Mouse (Mus musculus): ENCODE measurements around the gene Camk1. TPM values are rescaled to one million over a fixed set of nuclear protein-coding genes. Genes with fewer than 3 reads are reported as not detected.

The Camk1 gene
- polyA plus RNA-seq (2012; rRNA removed), result 64.1 and 80.0 TPM in 2 replicates

DNA sequence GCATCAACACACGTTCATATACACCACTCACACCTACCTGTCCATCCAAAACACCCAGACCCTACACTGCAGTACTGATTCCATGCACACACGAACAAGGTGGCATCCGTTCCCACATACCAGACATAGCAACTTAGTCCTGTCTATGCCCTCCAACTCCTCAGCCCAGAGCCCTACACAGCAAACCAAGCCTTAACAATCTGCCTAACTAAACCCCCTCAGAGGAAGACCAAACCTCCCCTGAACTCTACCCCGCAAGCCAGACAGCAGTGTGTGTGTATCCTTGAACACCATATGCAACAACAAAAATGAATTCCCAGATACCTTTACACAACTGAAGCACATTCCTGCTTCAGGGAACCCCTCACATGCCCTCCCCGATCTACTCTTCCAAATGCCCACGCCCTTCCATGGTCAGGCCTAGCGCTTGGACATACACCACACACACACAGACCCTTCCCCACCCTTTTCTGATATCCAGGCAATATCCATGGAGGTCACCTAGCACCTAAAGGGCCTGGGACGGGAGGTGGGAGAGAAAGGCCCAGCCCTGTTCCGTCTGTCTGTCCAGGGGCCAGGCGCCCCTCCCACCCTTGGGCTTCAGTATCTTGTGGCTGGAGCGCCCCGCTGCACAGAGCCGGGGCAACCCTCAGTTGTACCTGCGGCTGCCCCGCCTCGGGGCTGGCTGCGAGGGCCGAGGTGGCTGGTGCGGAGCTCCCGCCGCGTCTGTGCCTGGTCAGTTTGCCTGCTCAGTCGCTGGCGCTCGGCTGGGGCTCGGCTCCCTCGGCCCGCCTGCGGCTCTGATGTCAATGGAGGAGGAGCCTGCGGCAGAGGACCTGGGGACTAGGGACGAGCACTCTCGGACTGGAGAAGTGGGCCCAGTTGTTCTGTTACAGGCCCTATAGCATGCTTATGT is at the start of gene Camk1:
Camk1 (minus strand) TSS at position 808 of the 916 bp plus-strand sequence.
- DNase-seq (ENCODE audit: low read depth), result no peak

DNA sequence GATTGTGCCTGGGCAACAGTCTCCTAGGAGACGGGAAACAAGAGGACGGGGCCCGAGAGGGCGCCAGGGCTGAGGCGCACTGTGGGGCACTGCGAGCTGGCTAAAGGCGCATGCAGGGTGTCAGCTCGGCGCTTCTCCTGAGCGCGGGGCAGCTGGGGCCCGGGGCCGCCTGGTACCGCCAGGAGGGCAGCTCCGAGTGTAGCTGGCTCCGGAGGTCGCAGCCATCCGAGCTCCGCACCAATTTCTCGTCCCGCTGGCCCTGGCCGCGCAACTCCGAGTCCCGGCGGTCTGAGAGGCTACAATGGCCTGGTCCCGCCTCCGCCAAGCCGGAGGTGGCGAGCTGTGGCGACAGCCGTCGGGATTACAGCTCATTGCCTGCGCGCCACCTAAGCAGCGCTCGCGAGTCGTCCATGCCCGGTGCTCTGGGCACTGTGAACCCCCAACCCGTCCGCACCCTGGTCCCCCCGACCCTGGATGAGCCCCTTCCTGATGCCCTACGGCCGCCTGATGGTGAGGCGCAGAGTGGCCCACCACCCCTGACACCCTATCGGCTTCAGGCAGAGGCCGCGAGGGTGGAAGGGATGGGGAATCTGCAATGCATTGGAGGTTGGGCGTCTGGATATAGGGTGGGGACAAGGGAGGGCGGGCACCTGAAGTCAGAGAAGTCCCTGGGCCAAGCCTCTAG is 48.7 kb upstream of the Camk1 start:
- no peak for DNase-seq (ENCODE audit: low read depth)

DNA sequence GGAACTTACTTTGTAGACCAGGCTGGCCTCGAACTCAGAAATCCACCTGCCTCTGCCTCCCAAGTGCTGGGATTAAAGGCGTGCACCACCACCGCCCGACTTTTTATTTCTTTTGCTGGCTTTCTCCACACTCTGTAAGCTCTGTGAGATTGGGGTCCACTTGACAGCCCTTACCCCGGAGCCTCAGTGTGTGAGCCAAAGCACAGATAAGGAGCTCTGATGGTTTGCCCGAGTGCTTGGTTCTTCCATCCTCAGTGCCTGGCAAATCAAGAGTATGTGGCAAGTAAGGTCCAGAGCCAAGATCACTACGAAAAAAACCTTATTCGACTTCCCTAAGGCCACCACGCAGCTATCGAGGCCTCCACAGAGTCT is 48.2 kb upstream of the Camk1 start:
- no peak for DNase-seq (ENCODE audit: low read depth)

DNA sequence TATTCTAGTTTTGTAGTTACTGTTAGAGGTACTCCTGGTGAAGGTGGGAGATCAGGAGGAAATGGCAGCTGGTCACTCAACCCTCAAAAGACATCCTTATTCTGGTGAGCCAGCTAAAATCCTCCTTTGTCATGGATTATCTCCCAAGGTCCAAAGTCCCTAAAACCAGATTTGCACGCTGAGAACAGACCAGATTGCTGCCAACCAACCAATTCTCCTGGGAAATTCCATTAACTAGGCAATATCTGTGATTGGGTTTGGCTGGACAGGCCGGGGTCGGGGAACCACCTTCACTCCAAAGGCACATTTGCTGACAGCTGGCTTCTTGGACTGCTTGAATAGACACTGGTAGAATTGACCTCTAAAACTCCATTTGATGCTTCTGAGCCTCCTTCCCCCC is 46.9 kb upstream of the Camk1 start:
- DNase-seq (ENCODE audit: low read depth), result no peak

DNA sequence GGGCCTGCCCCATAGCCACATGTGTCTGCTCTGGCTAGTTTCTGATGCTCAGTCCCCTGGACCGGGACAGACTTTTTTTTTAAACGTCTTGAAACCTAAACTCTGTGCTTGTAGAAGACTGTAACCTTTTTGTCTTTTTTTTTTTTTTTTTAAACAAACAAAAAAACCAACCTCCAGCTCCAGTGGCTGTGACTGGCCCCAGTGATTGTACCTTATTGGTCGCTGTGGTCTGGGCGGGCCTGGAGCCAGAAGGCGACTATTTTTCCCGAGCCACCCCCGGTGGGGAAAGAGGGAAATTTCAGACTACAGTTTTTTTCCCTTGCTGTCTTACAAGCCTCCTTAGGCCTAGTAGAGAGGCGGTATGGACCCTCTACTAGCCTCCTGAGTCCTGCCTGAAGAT is 45.2 kb upstream of the Camk1 start, which contains the start of gene Ttll3:
Ttll3 (plus strand) TSS at position 301 of the 400 bp plus-strand sequence.
- no peak for DNase-seq (ENCODE audit: low read depth)

DNA sequence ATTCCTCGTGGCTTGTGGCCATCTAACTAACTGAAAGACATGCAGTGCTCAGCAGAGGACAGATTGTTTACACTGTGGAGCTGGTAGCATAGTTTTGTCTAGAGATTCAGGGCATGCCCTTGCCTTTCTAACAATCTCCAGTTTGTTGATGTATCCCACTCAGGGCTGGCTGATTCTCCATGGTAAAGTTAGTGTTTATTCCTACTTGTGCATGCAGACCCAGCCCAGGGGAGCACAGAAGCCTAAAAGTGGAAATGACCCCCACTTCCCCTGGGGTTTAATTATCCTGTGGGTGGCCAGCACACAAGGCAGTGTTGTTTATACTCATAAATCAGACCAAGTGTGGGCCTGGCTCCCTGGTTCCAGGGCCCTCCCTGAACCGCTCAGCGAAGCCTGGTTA is 42.2 kb upstream of the Camk1 start:
- DNase-seq (ENCODE audit: low read depth), result no peak

DNA sequence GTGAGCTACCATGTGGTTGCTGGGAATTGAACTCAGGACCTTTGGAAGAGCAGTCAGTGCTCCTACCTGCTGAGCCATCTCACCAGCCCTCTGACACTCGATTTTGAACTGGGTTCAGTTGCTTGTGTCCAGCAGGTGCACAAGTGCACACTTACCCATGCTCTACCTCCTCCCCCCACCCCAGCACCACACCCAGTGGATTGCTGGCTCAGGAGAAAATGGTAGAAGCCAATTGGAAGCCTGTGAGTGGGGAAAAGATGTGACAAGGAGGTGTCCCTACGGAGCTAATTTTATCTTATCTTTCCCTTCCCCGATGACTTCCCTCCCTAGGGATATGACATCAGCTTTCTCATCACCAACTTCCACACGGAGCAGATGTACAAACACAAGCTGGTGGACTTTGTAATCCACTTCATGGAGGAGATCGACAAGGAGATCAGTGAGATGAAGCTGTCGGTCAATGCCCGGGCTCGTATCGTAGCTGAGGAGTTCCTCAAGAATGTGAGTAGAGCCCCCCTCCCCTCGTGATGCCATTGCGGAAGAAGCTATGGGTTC is 41.5 kb upstream of the Camk1 start:
- no peak for DNase-seq (ENCODE audit: low read depth)

DNA sequence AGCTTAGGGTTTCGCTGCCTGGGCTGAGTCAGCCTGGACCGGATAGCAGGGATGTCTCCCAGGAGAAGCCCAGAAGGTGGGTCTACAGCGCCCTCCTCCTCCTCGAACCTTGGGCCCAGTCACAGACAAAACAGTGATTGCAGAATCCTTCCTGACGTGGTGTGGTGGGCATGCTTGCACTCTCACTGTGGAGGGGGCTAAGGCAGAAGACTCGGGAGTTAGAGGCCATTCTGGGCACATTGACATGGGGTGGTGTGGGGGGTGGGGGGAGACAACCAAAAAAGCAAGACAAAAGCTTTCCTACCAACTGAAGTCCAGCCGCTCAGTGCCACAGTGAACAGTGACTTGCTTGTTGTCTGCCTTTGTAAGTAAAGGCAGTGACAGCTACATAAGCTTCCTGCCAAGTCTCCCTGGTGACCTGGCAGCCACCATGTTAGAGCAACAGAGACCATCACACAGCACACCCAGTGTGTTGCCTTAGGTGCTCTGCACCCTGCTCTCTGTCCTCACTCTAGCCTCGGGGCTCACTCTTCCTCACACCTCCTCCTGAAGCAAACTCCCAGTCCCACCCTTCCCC is 40.7 kb upstream of the Camk1 start:
- DNase-seq (ENCODE audit: low read depth), result no peak

DNA sequence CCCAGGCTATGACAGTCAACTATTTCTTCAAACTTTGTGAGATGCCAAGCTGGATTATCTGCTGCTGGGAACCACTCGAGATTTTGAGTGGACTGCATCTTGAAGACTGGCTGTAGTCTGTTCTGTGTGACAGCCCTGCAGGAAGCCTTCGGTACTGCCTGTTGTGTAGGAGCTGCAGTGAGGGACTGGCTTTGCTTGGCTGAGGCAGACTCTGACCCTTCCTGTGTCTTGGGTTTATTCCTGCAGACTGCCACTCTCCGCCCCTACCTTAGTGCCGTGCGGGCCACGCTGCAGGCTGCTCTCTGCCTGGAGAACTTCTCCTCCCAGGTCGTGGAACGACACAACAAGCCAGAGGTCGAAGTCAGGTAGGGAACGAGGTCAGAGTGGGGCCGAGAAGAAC is 36.7 kb upstream of the Camk1 start:
- DNase-seq (ENCODE audit: low read depth), result no peak

DNA sequence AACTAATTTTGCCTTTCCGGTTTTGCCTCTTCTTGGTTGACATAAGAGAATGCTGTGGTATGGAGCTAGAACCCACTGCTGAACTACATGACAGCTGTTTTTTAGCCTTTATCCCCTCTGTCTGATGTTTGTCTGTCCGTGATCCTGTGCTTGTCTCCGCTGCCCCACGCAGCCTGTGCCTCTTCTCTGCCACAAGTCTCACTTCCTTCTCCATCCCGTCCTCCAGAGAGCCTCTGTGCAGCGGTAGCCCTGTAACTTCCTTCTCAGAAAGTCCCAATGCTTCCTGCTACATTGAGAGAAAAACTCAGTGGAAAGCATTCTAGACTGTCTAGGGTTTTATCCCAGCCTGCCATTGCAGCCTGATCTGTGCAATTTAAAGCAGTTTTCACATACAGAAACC is 35.5 kb upstream of the Camk1 start:
- DNase-seq (ENCODE audit: low read depth), result no peak

DNA sequence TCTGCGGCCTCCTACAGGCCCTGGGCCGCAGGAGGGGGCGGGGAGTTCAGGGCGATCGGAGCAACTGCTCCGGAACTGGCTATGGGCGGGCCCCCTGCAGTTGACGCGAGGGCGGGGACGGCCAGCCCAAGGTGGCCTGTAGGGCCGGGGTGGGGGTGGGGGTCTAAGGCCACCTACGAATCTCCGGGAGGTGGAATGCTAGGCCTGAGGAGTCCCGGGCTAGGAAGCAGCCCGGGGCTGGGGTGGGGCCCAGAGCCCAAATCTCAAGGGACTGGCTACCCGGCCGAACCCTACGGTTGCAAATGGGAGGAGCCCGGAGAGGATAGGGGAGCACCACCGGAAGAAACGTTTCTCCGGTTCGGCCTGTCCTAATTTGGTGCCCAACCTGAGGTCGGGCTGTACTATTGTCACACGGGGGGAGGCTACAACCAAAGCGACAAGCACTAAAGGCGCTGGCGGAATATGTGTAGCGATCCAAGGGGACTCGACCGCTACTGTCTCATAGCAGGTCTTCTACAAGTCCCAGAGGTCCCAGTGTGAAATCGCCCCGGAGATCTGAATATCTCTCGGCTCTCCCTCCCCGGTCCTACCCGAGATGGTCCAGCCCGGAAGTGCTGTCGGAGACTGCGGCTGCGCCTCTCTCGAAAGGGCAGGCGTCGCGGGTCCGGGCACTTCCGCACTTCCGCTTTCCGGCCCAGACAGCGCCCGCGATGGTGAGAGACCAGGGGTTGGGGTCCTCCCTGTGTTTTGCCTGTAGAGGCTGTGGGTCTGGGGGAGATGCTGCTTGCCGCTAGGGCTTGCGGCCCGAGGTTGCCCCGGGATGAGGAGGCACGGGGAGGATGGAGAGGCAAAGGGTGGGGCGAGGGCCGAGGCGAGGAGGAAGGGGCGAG is 34.0 kb upstream of the Camk1 start, which contains the start of the genes Tada3 and Arpc4:
Tada3 (minus strand) TSS at position 388 of the 890 bp plus-strand sequence.
Arpc4 (plus strand) TSS at position 620 of the 890 bp plus-strand sequence.
- DNase-seq (ENCODE audit: low read depth), result peak; percentile 78

DNA sequence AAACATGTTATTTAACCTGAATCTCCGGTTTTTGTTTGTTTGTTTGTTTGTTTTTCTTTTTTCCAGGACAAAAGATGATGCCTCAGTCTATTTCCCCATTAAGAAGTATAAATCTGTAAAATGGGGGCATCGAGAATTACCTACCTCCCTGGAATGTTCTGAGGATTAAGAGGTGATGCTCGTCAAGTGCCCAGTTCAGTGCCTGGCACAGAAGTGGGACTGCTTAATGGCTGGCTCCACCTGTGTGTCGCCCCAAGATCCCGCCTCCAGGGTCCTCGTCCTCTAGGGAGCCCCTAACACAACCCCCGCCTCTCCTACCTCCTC is 33.4 kb upstream of the Camk1 start:
- no peak for DNase-seq (ENCODE audit: low read depth)

DNA sequence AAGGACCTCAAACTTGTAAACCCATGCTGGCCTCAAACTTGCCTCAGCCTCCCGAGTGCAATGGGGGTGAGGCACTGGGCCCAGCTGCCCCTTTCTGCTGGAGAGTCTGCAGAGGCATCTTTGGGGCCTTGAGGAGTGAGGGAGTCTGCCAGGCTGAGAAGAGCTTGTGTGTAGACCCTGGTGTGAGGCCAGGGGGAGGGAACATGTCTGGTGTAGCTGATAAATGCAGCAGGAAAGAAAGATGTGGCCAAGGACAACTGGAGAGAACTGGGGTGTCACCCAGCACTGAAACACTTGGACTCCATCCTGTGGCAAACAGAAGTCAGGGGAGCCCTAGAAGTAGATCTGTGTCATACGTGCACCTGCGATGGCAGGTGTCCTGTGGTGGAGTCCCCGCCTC is 29.7 kb upstream of the Camk1 start:
- no peak for DNase-seq (ENCODE audit: low read depth)

DNA sequence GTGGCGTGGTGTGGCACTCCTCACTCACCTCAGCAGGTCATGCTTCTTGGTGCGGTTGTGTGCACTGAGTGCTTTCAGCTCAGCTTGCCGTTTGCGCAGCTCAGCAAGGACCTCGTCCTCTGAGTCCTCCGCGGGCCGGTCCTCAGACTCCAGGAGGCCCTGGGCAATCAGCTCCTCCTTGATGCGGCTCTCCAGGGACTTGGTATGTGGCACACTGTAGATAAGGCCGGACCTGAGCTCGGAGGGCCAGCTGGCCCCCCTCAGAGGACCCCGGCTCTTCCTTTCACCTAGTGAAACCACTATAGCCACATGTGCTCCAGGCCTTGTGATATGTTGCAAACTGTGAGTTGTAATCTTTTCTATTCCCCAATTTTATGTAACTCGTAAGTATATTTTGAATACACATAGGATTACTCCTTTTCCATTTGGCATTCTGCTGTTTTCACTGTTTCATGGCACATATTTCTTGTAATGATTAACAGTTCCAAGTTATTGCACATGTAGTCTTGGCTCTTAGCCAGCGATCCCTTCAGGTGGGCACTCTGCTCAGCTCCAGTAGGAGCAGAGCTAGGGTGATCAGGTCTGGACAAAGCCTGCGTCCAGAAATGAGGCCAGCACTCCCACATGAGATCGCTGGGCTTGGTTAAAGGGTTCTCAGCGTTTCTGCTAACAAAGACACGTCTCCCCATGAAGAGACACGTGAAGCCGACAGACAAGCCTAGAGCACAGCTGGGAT is 26.6 kb upstream of the Camk1 start:
- no peak for DNase-seq (ENCODE audit: low read depth)

DNA sequence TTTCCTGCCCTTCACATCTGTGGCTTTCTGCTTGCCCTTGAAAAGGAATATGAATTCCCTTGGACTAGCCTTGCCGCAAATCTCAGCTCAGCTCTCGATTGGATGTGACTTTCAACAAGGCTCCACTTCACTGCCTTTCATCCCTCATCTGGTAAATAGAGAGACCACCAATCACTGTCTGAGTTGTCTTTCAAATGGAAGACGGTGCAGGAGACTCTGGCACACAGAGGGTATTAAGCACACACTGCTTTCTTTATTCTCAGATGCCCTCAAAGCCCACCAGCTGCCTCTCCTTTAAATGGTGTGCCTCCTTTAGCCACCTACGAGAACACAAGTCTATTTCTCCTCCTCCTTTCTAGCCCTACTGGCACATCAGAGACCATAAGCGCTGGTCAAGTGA is 24.8 kb upstream of the Camk1 start:
- no peak for DNase-seq (ENCODE audit: low read depth)

DNA sequence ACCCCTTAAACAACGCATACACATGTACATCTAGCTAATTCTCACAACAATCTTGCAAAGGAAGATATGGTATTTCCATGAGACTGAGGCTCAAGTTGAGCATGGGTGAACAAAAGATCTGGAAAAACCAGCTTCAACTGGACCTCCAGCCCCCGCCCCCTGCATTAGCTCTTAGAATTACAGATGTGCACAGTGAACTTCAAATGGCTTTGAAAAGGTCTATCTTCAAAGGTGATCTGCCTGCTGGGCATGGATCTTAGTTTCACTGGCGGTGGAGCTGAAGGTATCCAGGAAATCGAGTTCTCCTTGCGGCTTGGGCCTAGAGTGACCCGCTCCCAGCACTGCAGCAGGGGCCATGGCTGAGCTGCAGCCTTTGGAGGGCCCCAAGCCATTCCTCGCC is 24.3 kb upstream of the Camk1 start:
- DNase-seq (ENCODE audit: low read depth), result no peak

DNA sequence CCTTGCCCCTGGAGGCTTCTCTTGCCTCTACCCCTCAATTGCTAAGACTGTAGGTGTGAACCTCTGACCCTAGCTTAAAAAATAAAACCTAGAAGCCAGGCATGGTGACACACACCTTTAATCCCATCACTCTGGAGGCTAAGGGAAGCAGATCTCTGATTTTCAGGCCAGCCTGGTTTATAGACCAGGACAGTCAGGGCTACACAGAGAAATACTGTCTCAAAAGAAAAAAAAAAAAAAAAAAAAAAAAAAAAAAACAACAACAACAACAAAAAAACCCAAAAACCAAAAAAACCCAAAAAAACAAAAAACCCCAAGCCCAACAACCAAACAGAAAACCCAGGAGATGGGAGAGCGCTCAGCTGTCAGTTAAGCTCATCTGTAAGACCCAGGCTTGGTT is 23.8 kb upstream of the Camk1 start:
- no peak for DNase-seq (ENCODE audit: low read depth)

DNA sequence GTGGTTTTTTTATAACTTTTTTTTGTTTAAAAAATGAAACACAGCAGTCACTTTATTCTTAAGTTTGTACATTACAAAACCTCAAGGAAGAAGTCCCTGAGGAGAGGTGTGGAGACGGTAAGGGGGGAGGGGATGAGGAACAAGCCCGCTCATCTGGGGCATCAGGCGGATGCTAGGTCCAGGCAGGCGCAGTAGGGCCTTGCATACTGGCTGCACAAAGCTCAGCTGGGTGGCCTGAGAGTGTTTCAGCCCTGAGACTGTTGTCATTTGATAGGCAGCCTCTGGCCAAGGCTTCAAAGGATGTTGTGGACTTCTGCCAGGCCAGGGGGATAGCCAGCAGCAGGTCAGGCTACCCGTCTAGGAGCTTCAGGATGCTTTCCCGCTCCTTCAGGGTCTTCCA is 22.9 kb upstream of the Camk1 start:
- DNase-seq (ENCODE audit: low read depth), result no peak

DNA sequence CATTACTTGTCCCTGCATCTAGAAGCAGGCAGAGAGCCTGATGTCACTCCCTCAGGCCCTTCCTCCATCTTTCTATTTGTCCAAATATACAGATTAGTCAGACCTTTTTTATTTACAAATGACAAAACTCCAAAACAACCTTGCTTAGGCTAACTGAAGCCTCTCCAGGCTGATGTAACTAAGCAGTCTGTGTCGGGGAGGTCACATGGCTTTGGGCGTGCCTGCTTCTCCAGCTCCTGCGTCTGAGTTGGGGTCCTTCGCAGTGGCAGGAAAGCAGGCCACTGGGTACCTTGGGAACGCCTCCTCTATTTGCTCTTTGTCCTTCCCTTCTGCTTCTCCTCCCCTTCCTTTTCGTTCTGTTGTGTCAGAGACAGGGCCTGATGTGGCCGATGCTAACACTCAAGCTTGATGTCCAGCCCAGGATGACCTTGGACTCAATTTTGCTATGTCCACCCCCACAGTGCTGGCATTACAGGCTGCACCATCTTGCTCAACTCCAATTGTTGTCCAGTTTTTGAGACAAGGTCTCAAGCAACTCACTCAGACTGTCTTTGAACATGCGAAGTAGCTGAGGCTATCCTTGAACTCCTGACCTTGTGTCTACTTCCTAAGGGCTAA is 20.8 kb upstream of the Camk1 start:
- DNase-seq (ENCODE audit: low read depth), result no peak

DNA sequence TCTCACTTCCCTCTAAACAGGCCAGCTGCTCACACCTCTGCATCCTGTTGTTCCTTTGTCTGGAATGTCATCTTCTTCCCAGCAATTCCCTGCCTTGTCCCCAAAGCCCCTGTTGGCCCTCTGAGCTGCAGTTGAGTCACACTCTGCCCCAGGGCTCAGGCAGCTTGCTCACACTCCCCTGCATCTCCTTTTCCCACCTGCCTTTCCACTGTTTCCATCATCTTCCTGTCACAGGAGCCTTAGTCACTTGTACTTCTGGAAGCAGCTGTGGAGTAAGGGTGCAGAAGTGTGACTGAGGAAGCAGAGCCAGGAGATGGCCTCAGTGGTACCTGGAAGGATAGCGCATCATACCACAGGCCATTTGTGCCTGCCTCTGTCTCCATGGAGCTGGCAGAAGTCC is 18.5 kb upstream of the Camk1 start:
- no peak for DNase-seq (ENCODE audit: low read depth)

Data from gonadal fat pad, adult 2 months (tissue).